Mouse (Mus musculus) c-Kit-positive CD71-positive TER-119-positive erythroid progenitor cells, embryonic 14.5 days (primary cell): ENCODE measurements around the gene Efcab7.

Experiments used
- DNase-seq: peaks from one replicate; pipeline ENCODE4 v3.0.0-alpha.2; 2013; ENCODE audit warnings: low spot score

Gene Efcab7

DNA sequence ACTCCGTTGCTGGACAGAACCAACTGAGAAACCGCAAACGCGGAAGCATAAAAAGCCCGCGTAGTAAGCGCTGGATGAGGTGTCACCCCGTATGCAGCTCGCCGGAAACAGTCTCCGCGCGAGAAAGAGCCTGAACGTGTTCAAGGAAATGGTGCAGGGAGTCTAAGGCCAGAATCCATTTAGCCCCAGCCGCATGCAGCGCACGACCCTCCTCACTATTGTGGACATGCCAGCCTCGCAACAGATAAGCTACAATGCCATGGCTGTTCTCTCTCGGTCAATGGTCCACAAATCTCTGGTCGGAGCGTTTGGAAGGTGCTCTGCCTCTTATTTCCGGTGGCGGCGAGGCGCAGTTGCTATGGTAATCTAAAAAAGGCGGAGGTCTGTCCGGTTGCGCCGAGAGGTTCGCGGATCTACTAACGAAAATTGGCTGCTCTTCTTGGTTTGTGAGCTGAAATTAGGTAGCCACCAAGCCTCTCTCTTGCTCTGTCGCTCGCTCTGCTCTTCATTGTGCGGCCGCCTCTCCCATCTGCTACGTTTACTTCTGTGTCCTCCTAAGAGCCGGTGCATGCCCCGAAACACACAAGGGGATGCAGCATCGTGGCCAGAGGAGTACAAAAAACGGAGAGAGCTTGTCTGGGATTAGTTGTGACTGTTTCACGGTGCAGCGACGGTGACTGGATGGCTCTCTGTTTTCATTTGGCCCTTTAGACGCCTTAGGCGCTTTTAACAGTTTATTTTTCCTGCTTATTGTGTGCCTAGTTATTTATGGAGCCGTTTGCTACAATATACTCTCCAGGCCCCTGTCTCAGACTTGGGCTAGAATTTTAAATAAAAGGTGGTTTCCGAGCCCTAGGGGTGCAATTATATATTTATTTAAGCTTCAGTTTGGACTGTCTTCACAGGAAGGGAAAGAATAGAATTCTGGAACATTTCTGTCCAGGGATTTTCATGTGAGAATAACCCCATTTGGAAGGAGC is at the start of gene Efcab7:
TSS of gene Efcab7 (plus strand) at position 105 of the 980 bp plus-strand sequence.
- DNase-seq: peak; percentile 86

DNA sequence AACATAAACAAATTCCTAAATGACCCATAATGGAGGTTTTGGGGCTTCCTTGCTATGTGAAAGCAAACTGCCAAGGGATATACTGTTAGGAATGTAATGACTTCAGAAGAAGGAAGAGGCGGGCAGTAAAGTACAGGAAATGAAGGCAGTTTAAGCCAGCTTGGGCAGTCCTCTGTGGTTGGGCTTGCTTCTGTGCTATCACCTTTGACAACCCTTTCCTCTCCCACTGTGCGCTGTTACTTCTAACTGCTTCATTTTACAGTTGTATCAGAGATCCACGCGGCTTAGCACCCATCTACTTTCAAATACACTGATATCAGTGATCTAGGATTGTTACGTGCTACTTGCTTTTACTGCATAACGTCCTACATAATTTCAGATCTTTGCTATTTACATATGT is 36.6 kb upstream of the Efcab7 start:
- DNase-seq: no peak

DNA sequence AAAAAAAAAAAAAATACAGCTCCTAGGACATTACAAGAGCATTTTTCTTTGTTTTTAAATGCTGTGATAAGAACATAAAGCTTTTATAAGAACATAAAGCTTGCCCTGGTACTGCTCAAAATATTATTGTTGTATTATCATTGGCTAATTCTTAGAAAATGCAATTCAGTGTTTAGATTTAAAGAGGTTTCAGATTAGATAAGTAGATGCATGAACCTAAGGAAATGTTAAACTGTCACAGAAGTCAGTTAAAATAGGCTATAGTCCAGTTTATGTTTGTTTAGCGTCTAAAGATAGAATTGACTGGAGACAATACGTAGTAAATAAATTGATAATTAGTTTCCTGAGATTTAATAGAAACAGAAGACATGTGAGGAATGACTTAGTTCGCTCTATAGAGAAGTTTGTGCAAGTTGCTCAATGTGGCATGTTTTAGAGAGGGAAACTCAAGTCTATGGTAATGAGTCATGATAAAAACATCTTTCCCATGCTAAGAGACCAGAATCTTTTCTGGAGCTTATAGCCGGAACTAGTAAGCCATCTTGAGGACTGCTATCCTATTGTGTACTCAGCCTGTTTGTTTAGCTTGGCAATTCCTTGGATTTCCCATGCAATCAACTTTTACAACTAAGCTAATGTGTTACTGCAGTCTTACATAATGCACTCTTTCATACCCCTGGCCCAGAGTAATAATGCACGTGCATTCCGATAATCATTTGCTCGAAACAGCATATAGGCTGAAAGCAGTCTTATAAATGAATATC is 12.1 kb upstream of the Efcab7 start:
- DNase-seq: no peak

DNA sequence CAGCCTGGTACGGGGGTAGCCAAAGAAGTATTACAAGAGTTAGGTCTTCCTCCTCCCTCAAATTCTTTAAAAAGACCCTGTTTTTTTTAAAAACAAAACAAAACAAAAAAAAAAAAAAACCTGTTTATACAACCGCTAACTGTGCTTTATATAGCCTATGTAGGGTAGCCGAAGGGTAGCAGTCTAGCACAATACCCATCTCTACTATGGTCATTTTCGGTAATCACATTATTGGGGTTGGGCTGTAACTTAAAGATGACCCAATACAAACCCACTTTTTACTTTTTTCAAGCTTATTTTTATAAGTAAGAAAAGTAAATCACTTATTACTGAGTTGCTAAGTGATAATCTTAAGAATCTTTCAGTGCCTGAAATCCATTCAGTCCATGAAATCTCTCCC is 661 bp upstream of the Efcab7 start:
- DNase-seq: no peak

DNA sequence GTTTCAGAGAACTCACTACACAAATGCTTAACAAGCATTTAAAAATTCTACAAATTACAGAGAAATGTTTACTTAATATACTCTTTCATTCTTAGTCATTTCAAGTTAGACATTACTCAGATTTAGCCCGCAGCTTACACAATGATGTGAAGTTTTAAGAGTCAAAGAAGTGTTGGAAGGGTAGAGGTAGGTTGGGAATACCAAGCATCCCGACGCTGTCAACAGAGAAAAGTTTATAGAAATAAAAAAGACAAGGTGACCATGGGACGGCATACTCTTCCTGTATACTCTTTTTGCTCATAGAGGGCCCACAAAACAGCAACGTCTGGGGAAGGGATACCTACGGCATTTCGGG is 282 bp upstream of the Efcab7 start:
- no peak for DNase-seq

DNA sequence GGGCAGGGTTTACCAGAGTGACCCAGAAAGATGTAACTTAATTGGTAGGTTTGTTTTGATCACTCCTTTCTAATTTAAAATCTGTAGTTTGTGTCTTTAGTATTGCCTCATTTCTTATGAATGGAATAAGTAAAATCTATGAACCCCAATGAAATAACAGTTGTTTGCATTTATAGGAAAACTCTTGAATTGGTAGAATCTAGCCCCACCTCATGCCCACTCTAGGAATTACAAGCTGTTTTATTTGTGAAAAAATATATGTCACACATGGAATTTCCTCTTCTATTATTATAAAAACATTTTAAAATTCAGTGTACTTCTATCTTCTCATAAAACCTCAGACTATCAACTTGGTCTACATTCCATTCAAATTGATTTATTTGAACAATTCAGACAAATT is 52.9 kb downstream of the Efcab7 start:
- DNase-seq: peak; percentile 13

DNA sequence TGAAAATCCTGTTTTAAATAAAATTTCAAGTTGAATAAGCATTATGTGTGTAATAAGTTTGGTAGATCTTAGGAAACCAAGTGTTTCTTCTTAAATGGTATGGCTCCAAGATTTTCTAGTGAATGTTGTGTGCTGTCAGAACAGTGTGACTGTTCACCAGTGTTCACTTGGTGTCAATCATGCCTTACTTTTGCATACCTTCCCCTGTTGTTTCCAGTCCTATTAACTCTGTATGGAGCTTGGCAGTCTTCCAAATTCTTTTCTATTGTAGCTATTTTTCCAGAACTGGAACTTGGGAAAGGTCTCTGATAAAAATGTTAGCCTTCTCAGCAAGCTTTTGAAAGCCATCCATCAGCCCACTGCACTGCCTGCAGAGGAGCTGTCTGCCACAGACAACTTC is 53.4 kb downstream of the Efcab7 start:
- no peak for DNase-seq

DNA sequence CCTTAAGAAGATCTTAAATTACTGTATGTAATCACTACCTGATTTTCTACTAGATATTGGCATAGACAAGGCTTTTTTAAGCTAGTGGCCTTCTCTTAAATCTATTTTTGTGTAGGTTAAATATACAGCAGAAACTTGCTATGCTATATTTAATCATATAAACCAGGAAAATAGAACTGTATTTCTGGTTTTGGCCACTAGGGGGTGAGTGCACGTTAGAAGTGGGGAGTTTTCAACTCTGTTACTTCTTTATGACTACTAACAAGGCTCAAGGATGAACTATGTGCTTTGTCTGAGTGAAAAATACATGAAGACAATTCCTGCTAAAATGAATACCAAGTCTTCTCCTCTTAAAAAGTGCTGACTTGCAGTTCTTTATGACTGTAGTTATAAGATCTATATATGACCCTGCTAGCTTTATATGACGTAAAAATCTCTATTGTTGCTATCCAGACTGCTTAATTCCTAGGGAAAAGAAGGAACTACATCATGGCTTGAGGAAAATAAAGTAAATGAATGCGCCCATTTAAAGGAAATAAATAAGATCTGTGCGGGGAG is 85.0 kb downstream of the Efcab7 start:
- DNase-seq: peak; percentile 45

DNA sequence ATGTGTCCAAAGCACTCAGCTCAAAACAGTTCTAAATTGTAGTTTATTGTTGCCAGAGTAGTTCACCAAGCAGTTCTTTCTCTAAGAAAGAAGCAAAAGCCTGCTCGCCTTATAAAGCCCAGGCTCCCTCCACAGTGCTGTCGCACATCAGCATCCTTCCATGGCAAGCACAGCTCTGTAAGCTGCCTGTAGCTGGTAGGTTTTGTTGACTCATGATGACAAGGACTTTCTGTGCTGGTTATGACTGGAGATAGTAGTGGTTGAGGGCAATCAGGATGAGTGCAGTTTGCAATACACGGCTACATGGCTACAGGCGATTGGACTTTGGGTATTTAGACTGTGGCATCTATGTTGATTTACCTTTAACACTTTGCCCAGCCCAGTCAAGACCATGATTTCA is 97.4 kb downstream of the Efcab7 start:
- peak; percentile 36 for DNase-seq

DNA sequence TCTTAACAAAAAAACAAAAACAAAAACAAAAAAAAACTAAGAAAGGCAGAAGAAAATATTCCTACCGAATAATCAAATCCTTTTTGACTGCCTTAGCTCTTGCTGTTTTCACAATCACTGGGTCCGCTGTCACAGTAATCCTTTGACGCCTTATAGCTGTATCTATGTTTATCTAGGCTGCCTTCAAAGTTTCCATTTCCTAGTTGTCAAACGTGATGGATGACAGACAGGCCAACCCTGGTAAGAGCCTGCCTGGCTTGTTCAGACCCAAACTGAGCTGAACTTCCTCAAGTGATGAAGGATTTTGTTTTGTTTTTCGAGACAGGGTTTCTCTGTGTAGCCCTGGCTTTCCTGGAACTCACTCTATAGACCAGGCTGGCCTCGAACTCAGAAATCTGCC is 99.5 kb downstream of the Efcab7 start:
- DNase-seq: no peak

DNA sequence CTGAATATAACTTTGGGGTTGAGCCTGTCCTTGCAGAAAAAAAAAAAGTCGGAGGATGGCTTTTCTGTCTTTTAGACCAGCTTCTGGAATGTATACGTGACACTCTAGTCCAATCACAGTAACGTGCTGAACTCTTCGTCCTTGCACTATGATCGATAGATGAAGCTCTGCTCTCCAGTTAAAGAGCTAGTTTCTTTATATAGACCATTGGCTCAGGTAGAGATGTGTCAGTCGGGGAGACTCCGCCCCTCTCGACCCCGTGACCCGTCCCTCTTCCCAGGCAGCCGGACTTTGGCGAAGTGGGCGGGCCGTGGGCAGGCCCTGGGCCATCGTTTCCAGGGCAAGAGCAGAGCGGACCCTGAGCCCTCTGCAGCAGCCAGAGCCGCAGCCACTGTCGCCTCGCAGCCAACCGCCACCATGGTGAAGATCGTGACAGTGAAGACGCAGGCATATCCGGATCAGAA is 100.2 kb downstream of the Efcab7 start, which contains the start of gene Pgm1:
TSS of gene Pgm1 (plus strand) at position 266 of the 464 bp plus-strand sequence.
- peak; percentile 41 for DNase-seq

DNA sequence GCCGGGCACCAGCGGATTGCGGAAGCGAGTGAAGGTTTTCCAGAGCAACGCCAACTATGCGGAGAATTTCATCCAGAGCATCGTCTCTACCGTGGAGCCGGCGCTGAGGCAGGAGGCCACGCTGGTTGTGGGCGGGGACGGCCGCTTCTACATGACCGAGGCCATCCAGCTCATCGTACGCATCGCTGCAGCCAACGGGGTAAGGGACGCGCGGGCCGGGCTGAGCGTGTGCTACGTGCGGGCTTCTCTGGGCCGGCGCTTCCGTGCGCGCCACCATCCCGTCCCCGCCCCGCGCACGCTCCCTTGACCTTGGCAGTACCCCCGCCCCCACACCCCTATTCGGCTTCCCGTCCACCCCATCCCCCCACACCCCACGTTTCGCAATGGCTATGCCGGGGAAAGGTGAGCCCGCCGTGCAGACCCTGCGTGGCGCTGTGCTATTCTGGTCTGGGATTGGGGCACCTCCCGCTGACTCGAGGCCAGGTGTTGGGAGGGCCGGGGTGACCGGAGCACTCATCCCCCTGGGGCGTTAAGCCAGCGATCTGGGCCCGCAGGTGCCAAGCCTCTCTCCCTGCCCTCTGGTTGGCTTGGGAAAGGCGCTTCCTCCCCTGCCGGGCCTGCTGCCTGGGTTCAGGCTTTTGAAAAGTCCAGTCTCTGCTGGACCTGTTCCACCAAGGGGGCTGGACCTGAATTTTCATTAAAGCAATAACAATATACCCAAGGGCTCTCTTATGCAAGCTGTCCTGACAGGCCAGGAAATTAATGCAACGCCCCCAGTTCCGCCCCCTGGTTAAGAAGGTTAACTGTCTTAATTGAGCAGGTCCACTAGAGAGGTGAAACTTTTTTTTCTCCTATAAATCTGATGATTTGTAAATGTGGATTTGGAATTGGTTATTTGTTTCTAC is 100.9 kb downstream of the Efcab7 start, which contains the start of gene Itgb3bp:
TSS of gene Itgb3bp (minus strand) at position 201 of the 905 bp plus-strand sequence.
- DNase-seq: peak; percentile 34

DNA sequence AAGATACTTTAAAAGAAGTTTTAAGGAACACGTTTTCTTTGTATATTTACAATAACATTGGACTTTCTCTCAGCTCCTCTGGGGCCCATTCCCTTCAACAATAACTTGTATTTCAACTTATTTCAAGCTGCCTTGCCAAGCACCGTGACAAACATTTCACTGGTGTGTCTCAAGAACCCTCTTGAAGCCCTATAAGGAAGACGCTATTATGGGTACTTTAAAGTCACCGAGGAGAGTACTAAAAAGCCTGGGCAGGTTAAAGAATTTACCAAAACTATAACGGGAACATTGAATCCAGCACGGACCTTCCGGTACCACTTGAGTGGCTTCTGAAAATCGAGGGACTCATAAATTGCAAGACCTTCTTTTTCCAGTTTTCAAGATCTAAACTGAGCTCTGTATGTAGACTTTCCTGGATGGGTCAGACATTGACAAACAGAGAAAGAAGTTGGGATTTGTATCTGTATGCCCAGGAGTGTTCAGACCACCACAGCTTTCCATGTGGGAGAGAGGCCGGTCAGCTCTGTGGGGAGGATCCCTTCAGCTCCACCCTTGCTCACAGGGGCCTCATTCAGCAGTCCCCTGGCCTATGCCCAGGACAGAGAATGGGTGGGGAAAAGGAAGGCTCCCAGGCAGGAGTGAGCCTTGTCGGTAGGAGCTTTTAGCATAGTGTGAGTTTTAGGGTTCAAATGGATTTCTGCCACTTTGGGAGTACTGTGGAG is 101.7 kb downstream of the Efcab7 start:
- no peak for DNase-seq

DNA sequence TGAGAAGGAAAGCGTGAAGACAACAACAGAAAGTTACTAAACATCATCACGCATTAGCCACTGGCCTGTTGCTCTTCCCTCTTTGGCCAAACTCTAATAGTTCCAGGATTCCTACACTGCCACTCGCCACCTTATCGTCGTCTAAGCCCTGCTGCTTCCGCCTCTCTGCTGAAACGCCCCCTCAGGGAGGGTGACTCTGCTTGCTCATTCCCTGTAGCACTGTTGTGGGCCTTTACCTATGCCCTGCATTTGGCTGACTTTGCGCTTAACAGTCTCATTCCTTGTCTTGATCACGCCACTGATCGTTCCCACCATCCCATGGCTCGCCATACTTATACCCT is 102.2 kb downstream of the Efcab7 start:
- DNase-seq: no peak

DNA sequence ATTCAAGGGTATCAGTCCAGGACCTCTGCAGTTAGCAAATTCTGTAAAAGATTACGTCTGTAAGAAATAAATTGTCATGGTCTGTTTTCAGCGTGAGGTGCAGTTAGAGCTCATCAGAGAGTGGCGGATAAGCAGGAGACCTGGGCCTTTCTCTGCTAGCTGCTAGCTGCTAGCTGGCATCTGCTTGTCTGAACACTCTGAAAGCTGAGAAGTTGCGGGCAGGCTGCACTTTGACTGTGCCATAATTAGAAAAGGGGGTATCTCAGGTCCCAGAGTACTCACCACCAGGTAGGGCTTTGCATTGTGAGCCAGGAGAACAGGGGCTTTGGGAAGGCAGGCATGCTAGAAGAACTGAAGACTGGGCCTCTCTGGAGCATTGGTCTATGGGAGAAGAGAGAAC is 102.8 kb downstream of the Efcab7 start:
- DNase-seq: no peak

DNA sequence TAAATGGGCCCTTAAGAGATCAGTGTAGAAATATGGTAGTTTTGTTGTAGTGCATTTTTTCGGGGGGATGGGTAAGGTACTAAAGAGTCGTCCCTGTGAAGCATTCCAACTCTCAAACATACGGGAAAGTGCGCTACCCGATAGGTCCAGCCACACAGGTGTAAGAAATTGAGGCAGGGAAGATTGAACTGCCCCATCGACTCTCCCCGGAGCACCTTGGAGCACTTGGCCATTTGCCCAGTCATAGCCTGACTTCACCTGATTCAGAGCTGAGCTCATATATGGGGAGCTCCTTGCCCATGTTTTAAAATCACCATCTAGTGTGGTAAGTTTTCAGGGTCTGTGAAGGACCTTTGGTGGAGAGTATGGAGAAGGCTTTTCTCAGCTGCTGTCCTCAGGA is 105.9 kb downstream of the Efcab7 start:
- no peak for DNase-seq

DNA sequence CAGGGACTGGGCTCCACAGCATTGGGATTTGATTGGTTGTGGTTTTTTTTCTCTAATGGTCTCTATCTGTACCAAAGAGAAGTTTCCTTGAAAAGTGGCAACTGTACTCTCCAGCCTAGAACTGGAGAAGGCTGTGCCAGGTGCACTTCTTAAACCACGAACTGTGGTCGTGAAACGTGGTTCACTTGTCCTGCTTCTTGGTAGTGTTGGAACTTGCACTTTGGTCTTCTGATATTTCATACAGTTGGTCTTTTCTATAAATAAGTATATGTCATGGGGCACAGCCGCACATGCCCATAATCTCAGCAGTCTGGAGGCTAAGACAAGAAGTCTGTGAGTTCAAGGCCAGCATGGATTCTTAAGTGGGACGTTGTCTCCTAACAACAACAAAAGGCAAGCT is 107.3 kb downstream of the Efcab7 start:
- no peak for DNase-seq

DNA sequence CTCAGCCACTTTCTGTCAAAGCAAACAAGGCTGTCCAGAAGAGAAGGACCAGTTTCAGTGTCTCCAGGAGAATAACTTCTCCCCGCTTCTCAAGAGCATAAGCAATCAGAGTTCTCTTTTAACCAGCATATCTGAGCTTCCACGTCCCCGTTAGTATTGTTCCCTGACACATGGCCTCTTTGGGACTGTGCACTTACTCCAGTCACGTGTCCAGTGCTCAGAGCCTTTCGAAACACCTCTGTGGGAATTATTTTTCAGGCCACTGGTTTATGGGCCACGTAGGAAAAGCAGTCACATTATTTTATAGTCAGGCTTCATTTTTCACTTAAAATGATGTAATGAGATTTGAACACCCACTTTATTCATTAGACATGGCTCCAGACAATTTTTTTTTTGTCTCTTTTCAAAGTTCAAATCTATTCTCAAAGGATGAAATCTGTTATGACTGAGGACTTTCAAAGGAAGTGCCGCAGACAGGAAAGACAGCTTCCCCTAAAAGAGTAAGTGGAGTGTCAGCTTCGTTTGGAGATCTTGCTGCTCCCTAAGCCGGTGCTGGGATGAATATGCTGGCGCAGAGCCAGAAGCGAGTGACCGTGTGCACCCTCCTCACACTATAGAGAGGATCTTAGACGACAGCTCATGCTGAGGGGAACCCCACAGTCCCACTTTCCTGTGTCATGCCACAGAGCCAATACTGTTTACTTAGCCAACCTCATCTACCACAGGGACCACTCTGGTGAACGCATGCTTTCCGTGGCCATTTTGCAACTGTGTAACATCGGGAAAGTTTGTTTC is 110.9 kb downstream of the Efcab7 start:
- DNase-seq: no peak

DNA sequence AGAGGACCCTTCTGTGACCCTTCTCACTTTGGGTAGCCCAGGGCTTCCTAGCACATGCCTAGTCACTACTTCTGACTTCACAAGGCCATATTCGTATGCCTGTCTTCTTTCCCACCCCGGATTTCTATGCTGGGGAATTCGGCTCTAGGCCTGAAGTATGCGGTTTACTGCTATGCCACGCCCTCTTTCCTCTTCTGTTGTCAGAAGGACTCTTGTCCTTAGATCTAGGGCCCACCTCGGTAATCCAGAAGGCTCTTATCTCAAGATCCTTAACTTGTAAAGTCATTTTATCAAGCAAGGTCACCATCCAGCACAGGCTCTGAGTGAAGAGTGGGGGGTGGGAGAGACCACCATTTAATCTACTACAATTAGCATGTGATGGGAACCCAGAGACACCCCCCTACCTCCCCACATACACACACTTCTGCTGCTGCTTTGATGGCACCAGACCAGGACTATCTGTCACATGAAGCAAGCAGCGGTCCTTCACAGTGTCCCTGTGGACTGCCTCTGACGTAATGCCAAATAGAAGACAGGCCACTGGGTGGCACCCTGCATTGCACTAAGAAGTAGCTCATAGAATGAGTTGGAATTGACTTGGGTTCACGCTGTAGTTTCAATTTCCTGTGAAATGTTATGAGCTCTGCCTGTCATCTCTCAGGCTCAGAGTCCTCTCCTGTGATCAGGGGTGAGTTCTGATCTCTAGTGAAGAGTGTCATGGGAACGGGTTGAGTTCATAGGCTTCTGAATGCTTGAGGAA is 112.8 kb downstream of the Efcab7 start:
- DNase-seq: no peak
